Mouse (Mus musculus) lung, postnatal 0 days (tissue): ENCODE data around the gene Celsr2. TPM values are rescaled to one million over a fixed set of nuclear protein-coding genes. Genes with fewer than 3 reads are reported as not detected.

ENCODE experiments used
- ATAC-seq: fragments of 200-750 bp; cut with Nextera tagmentation; 2 replicates; pipeline ENCODE4 v1.8.0; 2017; ENCODE audit warnings: moderate library complexity
- DNase-seq: peaks from one replicate; pipeline ENCODE4 v3.0.0-alpha.2; 2016; ENCODE audit warnings: low spot score
- H3K27ac ChIP-seq: fragments of 300-500 bp; sonication (generic); 2 replicates; pipeline ENCODE4 v1.5.1; 2014; ENCODE audit warnings: antibody characterized with exemption, mild to moderate bottlenecking, low read length, mixed read lengths
- H3K27me3 ChIP-seq: fragments of 300-500 bp; sonication (generic); replicated peaks from 2 replicates; pipeline ENCODE4 v1.6.1; 2014; ENCODE audit warnings: low read length, mixed read lengths; ENCODE audit not compliant: insufficient read depth
- H3K36me3 ChIP-seq: fragments of 300-500 bp; sonication (generic); 2 replicates; pipeline ENCODE4 v1.6.1; 2014; ENCODE audit warnings: low read length, mixed read lengths; ENCODE audit not compliant: insufficient read depth
- H3K4me1 ChIP-seq: fragments of 300-500 bp; sonication (generic); 2 replicates; pipeline ENCODE4 v1.6.1; 2014; ENCODE audit warnings: antibody characterized with exemption, low read depth, low read length, mixed read lengths; ENCODE audit not compliant: insufficient read depth
- H3K4me2 ChIP-seq: fragments of 300-500 bp; sonication (generic); replicated peaks from 2 replicates; pipeline ENCODE4 v1.6.1; 2014; ENCODE audit warnings: low read depth, mild to moderate bottlenecking, low read length, moderate library complexity, mixed read lengths
- H3K4me3 ChIP-seq: fragments of 300-500 bp; sonication (generic); 2 replicates; pipeline ENCODE4 v1.5.1; 2014; ENCODE audit warnings: low read depth, low read length
- H3K9ac ChIP-seq: fragments of 300-500 bp; sonication (generic); replicated peaks from 2 replicates; pipeline ENCODE4 v1.6.1; 2014; ENCODE audit warnings: low read depth, mild to moderate bottlenecking
- H3K9me3 ChIP-seq: fragments of 300-500 bp; sonication (generic); 2 replicates; pipeline ENCODE4 v1.6.1; 2016; ENCODE audit warnings: low read length, mixed read lengths
- CTCF ChIP-seq: IDR thresholded peaks from 2 replicates; pipeline ENCODE4 v1.5.1; 2016; ENCODE audit warnings: antibody characterized with exemption, mild to moderate bottlenecking
- EP300 ChIP-seq: IDR thresholded peaks from 2 replicates; pipeline ENCODE4 v1.6.1; 2016; ENCODE audit warnings: antibody characterized with exemption, mild to moderate bottlenecking, control low read depth
- WGBS: fragments of 180-500 bp; shearing (Covaris S2); extraction: QIAGEN DNeasy Blood & Tissue Kit; methylation state at CpG from one replicate; pipeline ENCODE4 v1.1.7; 2014; 5-methylcytosine and 5-hydroxymethylcytosine counted together
- polyA plus RNA-seq: library from polyadenylated mRNA; unstranded; fragments of >200 nt; fragmentation: Nextera tagmentation; extraction: Ambion mirVana; gene quantifications from 2 replicates; pipeline ENCODE4 v1.2.1, GENCODE M21; 2015

The Celsr2 gene
- polyA plus RNA-seq, 1 experiment from 2014 or later: 3.4 TPM

- Histone ChIP-seq H3K9ac (peak within 1 kb of the TSS; percentile 59), H3K4me2 (peak within 1 kb of the TSS; percentile 75), H3K27me3 (no peaks in the 10 kb centered on the region), H3K4me3 (peak within 1 kb of the TSS; percentile 80), H3K4me1 (peaks cover 14% of the 10 kb centered on the region), H3K27ac (peak within 1 kb of the TSS; percentile 85), H3K36me3 (no peaks in the 10 kb centered on the region), H3K9me3 (no peaks in the 10 kb centered on the region)
- peak; percentile 98 for ATAC-seq
- under 1% methylated on average over 41 of the region's 41 CpGs for WGBS
- TF ChIP-seq CTCF: peak; percentile 52
- TF ChIP-seq EP300: no peak
- peak; percentile 97 for DNase-seq
Observed at GRCm38 (mm10) chr3:108444698-108445365, 29.5 kb upstream of the Celsr2 start, which contains the start of gene Sars. TSS of gene Sars (minus strand) at chr3:108445209.

- Histone ChIP-seq H3K27ac (peak overlapping the region; percentile 85), H3K27me3 (no peaks in the 10 kb centered on the region), H3K4me2 (peak overlapping the region; percentile 75), H3K4me3 (peak overlapping the region; percentile 80), H3K9ac (peak overlapping the region; percentile 59), H3K36me3 (no peaks in the 10 kb centered on the region), H3K4me1 (peaks cover 14% of the 10 kb centered on the region), H3K9me3 (no peaks in the 10 kb centered on the region)
- WGBS: 10% methylated on average over 8 of the region's 8 CpGs
- DNase-seq (peak; percentile 79), ATAC-seq (peak; percentile 56)
- no peak for TF ChIP-seq CTCF
- TF ChIP-seq EP300: 0 out of 2 replicates have a peak, but pooled peaks have one; percentile 8
Observed at GRCm38 (mm10) chr3:108444029-108444428, 28.7 kb upstream of the Celsr2 start.

GRCm38 (mm10) chr3:108436380-108436714 is 21.0 kb upstream of the Celsr2 start:
- no peak for ATAC-seq
- Histone ChIP-seq H3K4me3 (no peak overlapping the region), H3K9me3 (no peaks in the 10 kb centered on the region), H3K36me3 (peaks cover 29% of the 10 kb centered on the region; the same call in 1 of the 2 replicates), H3K4me1 (no peaks in the 10 kb centered on the region), H3K9ac (no peak overlapping the region), H3K4me2 (no peak overlapping the region), H3K27me3 (no peaks in the 10 kb centered on the region), H3K27ac (no peak overlapping the region)
- TF ChIP-seq CTCF (peak; percentile 34; the same call in 1 of the 2 replicates), EP300 (no peak)
- 82% methylated on average over 7 of the region's 7 CpGs for WGBS
- no peak for DNase-seq

- TF ChIP-seq EP300 (peak; percentile 85), CTCF (no peak)
- Histone ChIP-seq H3K4me2 (no peak overlapping the region), H3K36me3 (peaks cover 34% of the 10 kb centered on the region; the same call in 1 of the 2 replicates), H3K27me3 (no peaks in the 10 kb centered on the region), H3K27ac (0 out of 2 replicates have a peak overlapping the region, but pooled peaks have one; percentile 33), H3K4me3 (no peak overlapping the region), H3K9me3 (no peaks in the 10 kb centered on the region), H3K9ac (no peak overlapping the region), H3K4me1 (no peaks in the 10 kb centered on the region)
- DNase-seq (peak; percentile 58), ATAC-seq (peak; percentile 95)
- WGBS: 80% methylated on average over 17 of the region's 17 CpGs
Observed at GRCm38 (mm10) chr3:108435701-108436379, 20.5 kb upstream of the Celsr2 start.

GRCm38 (mm10) chr3:108433881-108434495 is 18.6 kb upstream of the Celsr2 start:
- Histone ChIP-seq H3K9ac (no peak overlapping the region), H3K27me3 (no peaks in the 10 kb centered on the region), H3K4me2 (no peak overlapping the region), H3K9me3 (no peaks in the 10 kb centered on the region), H3K27ac (no peak overlapping the region), H3K4me1 (no peaks in the 10 kb centered on the region), H3K36me3 (peaks cover 36% of the 10 kb centered on the region; the same call in 1 of the 2 replicates), H3K4me3 (no peak overlapping the region)
- TF ChIP-seq CTCF (no peak), EP300 (no peak)
- no peak for DNase-seq
- no peak for ATAC-seq
- 72% methylated on average over 19 of the region's 19 CpGs for WGBS

GRCm38 (mm10) chr3:108433188-108433880 is 18.0 kb upstream of the Celsr2 start:
- DNase-seq (no peak), ATAC-seq (no peak)
- no peak for TF ChIP-seq CTCF
- TF ChIP-seq EP300: no peak
- no peaks in the 10 kb centered on the region for H3K27me3 ChIP-seq
- peaks cover 37% of the 10 kb centered on the region; the same call in 1 of the 2 replicates for H3K36me3 ChIP-seq
- no peak overlapping the region for H3K27ac ChIP-seq
- 71% methylated on average over 18 of the region's 18 CpGs for WGBS
- H3K9me3 ChIP-seq: no peaks in the 10 kb centered on the region
- H3K4me1 ChIP-seq: no peaks in the 10 kb centered on the region
- no peak overlapping the region for H3K4me2 ChIP-seq
- no peak overlapping the region for H3K9ac ChIP-seq
- H3K4me3 ChIP-seq: no peak overlapping the region
